Mouse (Mus musculus): ENCODE measurements at regions not wholly inside any gene's neighbourhood (a gene's known extent, or its start where the extent isn't known, plus 50 kb on each side); places are given as distances from the start of the nearest gene placed in this dataset.
A peak's percentile ranks its signal among the peaks of the same experiment; 100 is the strongest.

- no peaks in the 10 kb centered on the region for H3K36me3 ChIP-seq (ENCODE audit: control insufficient read depth, insufficient read depth, low read length)
- H3K4me3 ChIP-seq (replicated peaks; ENCODE audit: low read length) = no peak overlapping the region
- 85% methylated on average over 9 of the region's 9 CpGs for WGBS
- H3K27me3 ChIP-seq (ENCODE audit: control insufficient read depth, insufficient read depth, low read length) = no peaks in the 10 kb centered on the region
- no peaks in the 10 kb centered on the region for H3K9me3 ChIP-seq (replicated peaks; ENCODE audit: control insufficient read depth, low read length)
- no peak overlapping the region for H3K4me2 ChIP-seq (ENCODE audit: low read depth, low read length)
- no peak overlapping the region for H3K9ac ChIP-seq (ENCODE audit: low read length)
- no peak for ATAC-seq (ENCODE audit: insufficient read depth, low FRiP score)
- H3K27ac ChIP-seq (ENCODE audit: low read length) = no peak overlapping the region
- 0 out of 2 replicates have a peak, but pooled peaks cover 2% of the 10 kb centered on the region for H3K4me1 ChIP-seq (ENCODE audit: control insufficient read depth, insufficient read depth, low read length)
Measured at GRCm38 (mm10) chr10:66854895-66855294, 241.0 kb upstream of the Jmjd1c start.

- 85% methylated on average over 7 of the region's 7 CpGs for WGBS
- no peak overlapping the region for H3K4me3 ChIP-seq (replicated peaks; ENCODE audit: low read length)
- 0 out of 2 replicates have a peak, but pooled peaks cover 2% of the 10 kb centered on the region for H3K4me1 ChIP-seq (ENCODE audit: control insufficient read depth, insufficient read depth, low read length)
- no peak overlapping the region for H3K27ac ChIP-seq (ENCODE audit: low read length)
- H3K9ac ChIP-seq (ENCODE audit: low read length) = no peak overlapping the region
- no peak overlapping the region for H3K4me2 ChIP-seq (ENCODE audit: low read depth, low read length)
- no peaks in the 10 kb centered on the region for H3K36me3 ChIP-seq (ENCODE audit: control insufficient read depth, insufficient read depth, low read length)
- no peak for ATAC-seq (ENCODE audit: insufficient read depth, low FRiP score)
- no peaks in the 10 kb centered on the region for H3K27me3 ChIP-seq (ENCODE audit: control insufficient read depth, insufficient read depth, low read length)
- no peaks in the 10 kb centered on the region for H3K9me3 ChIP-seq (replicated peaks; ENCODE audit: control insufficient read depth, low read length)
Measured at GRCm38 (mm10) chr10:66857330-66857729, 238.6 kb upstream of the Jmjd1c start.

GRCm38 (mm10) chr10:66861421-66861820, 234.5 kb upstream of the Jmjd1c start:
- WGBS = 54% methylated on average over 1 of the region's 1 CpGs
- Histone ChIP-seq H3K27ac (ENCODE audit: low read length) (no peak overlapping the region), H3K9ac (ENCODE audit: low read length) (no peak overlapping the region), H3K4me3 (replicated peaks; ENCODE audit: low read length) (no peak overlapping the region), H3K4me1 (ENCODE audit: control insufficient read depth, insufficient read depth, low read length) (no peaks in the 10 kb centered on the region), H3K4me2 (ENCODE audit: low read depth, low read length) (no peak overlapping the region), H3K36me3 (ENCODE audit: control insufficient read depth, insufficient read depth, low read length) (no peaks in the 10 kb centered on the region), H3K27me3 (ENCODE audit: control insufficient read depth, insufficient read depth, low read length) (no peaks in the 10 kb centered on the region), H3K9me3 (replicated peaks; ENCODE audit: control insufficient read depth, low read length) (no peaks in the 10 kb centered on the region)
- no peak for ATAC-seq (ENCODE audit: insufficient read depth, low FRiP score)

DNA sequence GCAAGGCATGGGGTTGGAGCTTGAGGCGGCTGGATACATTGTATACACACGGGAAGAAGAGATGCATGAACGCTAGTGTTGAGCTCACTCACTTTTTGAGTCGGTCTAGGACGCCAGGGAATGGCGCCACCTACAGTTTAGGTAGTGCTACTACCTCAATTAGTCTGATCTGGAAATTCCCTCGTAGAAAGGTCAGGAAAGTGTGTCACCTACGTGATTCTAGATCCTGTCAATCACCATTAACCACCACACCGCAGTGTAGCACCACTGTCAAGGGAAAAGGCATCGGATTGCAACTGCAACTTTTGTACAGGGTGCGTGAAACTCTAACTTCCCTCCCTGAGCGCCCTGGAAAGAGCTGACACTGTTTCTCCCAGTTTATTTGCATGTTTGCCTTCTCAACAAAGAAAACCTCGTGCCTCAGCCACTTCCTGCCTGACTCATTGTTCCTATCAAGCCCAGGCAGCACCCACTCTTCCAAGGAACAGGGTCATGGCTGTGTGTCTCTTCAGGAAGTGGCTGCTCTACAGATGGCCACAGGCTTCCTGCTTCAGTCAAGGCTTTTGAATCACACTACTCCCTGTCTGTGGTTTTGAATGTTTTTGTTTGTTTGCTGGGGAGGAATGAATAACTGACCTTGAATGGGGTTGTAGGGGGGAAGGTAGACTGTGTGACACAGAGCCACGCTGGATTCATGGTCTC, 231.6 kb upstream of the Jmjd1c start:
- Histone ChIP-seq H3K27me3 (ENCODE audit: control insufficient read depth, insufficient read depth, low read length) (no peaks in the 10 kb centered on the region), H3K4me2 (ENCODE audit: low read depth, low read length) (no peak overlapping the region), H3K36me3 (ENCODE audit: control insufficient read depth, insufficient read depth, low read length) (no peaks in the 10 kb centered on the region), H3K4me1 (ENCODE audit: control insufficient read depth, insufficient read depth, low read length) (no peaks in the 10 kb centered on the region), H3K9me3 (replicated peaks; ENCODE audit: control insufficient read depth, low read length) (no peaks in the 10 kb centered on the region), H3K27ac (ENCODE audit: low read length) (peak overlapping the region; percentile 32), H3K9ac (ENCODE audit: low read length) (no peak overlapping the region), H3K4me3 (replicated peaks; ENCODE audit: low read length) (no peak overlapping the region)
- peak; percentile 70 for ATAC-seq (ENCODE audit: insufficient read depth, low FRiP score)
- WGBS = 59% methylated on average over 14 of the region's 14 CpGs

DNA sequence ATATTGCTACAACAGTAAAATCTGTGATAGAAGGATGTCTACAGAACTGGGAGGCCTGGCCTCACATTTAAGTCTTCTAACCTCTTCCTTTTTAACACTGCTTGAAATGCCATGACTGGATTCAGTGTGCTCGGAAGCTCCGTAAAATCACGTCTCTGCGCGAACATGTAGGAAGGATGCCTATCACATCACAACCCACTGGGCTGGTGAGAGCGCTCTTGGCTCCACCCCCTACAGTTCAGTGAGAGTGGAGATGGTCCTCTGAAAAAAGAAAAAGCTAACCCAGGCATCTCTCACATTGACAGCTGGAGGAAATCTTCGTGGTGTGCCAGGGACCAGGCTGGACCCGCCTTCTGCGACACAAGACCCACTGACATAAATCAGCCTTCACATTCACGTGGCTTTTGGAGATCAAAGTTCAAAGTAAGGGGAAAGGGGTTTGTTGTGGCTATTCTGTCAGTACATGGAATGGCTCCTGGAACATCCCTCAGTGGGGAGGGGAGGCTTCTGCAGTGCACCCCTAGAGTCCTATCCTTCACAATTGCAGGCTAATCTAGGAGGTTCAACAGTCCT, 230.8 kb upstream of the Jmjd1c start:
- H3K9ac ChIP-seq (ENCODE audit: low read length) = no peak overlapping the region
- whole genome bisulfite sequencing = 66% methylated on average over 10 of the region's 10 CpGs
- ATAC-seq (ENCODE audit: insufficient read depth, low FRiP score) = no peak

DNA sequence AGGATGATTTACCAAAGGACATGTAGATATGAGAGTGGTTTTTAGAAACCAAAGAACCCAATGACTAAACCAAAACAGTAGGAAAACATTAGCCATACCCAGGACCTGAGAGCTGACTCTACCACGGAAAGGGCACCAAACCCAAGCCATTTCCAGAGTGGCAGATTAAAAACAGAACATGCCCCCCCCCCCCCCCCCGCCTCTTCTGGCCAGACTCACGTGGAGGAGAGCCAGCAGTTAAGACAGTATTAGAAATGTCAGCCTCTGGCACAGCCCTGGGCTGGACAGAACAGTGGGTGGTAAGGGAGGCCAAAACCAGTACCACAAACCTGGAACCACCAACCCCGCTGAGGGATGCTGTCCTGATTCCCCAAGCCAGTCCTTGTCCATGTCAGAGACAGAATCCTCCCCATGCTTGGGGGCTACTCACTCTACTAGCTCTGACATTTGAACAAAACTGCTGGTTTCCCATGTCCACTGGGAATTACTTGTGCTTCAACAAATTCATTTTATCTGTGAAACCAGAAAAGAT, 224.7 kb upstream of the Jmjd1c start:
- Histone ChIP-seq H3K9ac (ENCODE audit: low read length) (no peak overlapping the region), H3K9me3 (replicated peaks; ENCODE audit: control insufficient read depth, low read length) (no peaks in the 10 kb centered on the region), H3K36me3 (ENCODE audit: control insufficient read depth, insufficient read depth, low read length) (no peaks in the 10 kb centered on the region), H3K27me3 (ENCODE audit: control insufficient read depth, insufficient read depth, low read length) (no peaks in the 10 kb centered on the region), H3K4me2 (ENCODE audit: low read depth, low read length) (no peak overlapping the region), H3K4me3 (replicated peaks; ENCODE audit: low read length) (no peak overlapping the region), H3K4me1 (ENCODE audit: control insufficient read depth, insufficient read depth, low read length) (no peaks in the 10 kb centered on the region), H3K27ac (ENCODE audit: low read length) (no peak overlapping the region)
- ATAC-seq (ENCODE audit: insufficient read depth, low FRiP score) = no peak
- WGBS = 79% methylated on average over 4 of the region's 4 CpGs

More for the DNA sequence above, 230.8 kb upstream of the Jmjd1c start:
- H3K4me2 ChIP-seq (ENCODE audit: low read depth, low read length) = no peak overlapping the region
- no peaks in the 10 kb centered on the region for H3K9me3 ChIP-seq (replicated peaks; ENCODE audit: control insufficient read depth, low read length)
- H3K36me3 ChIP-seq (ENCODE audit: control insufficient read depth, insufficient read depth, low read length) = no peaks in the 10 kb centered on the region
- H3K4me3 ChIP-seq (replicated peaks; ENCODE audit: low read length) = no peak overlapping the region
- no peak overlapping the region for H3K27ac ChIP-seq (ENCODE audit: low read length)
- no peaks in the 10 kb centered on the region for H3K27me3 ChIP-seq (ENCODE audit: control insufficient read depth, insufficient read depth, low read length)
- no peaks in the 10 kb centered on the region for H3K4me1 ChIP-seq (ENCODE audit: control insufficient read depth, insufficient read depth, low read length)

DNA sequence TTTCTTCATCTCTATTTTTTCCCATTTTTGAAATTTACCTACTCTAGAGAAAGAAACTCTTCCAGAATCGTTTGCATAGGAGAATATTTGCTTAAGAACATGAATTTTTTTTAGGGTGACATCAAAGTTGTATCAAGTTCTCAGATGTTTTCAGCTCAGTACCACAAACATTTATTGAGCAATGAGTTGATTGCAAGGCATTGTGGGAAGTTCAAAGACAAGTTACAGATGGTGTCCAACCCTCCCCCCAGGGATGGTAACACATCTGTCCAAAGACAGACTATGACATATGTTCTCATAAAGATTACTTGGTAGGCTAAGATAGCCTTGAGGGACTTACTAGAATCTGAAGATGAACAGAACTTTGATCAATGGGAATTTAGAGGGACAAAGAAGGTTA, 224.3 kb upstream of the Jmjd1c start:
- H3K36me3 ChIP-seq (ENCODE audit: control insufficient read depth, insufficient read depth, low read length) = no peaks in the 10 kb centered on the region
- H3K27me3 ChIP-seq (ENCODE audit: control insufficient read depth, insufficient read depth, low read length) = no peaks in the 10 kb centered on the region
- no peak overlapping the region for H3K4me2 ChIP-seq (ENCODE audit: low read depth, low read length)
- no peak overlapping the region for H3K9ac ChIP-seq (ENCODE audit: low read length)
- no peak for ATAC-seq (ENCODE audit: insufficient read depth, low FRiP score)
- H3K4me3 ChIP-seq (replicated peaks; ENCODE audit: low read length) = no peak overlapping the region
- no peaks in the 10 kb centered on the region for H3K9me3 ChIP-seq (replicated peaks; ENCODE audit: control insufficient read depth, low read length)
- no peak overlapping the region for H3K27ac ChIP-seq (ENCODE audit: low read length)
- H3K4me1 ChIP-seq (ENCODE audit: control insufficient read depth, insufficient read depth, low read length) = no peaks in the 10 kb centered on the region
- 69% methylated on average over 1 of the region's 1 CpGs for WGBS

- no peak overlapping the region for H3K27ac ChIP-seq (ENCODE audit: low read length)
- ATAC-seq (ENCODE audit: insufficient read depth, low FRiP score) = no peak
- H3K9ac ChIP-seq (ENCODE audit: low read length) = no peak overlapping the region
- no peaks in the 10 kb centered on the region for H3K27me3 ChIP-seq (ENCODE audit: control insufficient read depth, insufficient read depth, low read length)
- no peaks in the 10 kb centered on the region for H3K9me3 ChIP-seq (replicated peaks; ENCODE audit: control insufficient read depth, low read length)
- H3K36me3 ChIP-seq (ENCODE audit: control insufficient read depth, insufficient read depth, low read length) = no peaks in the 10 kb centered on the region
- H3K4me1 ChIP-seq (ENCODE audit: control insufficient read depth, insufficient read depth, low read length) = no peaks in the 10 kb centered on the region
- H3K4me3 ChIP-seq (replicated peaks; ENCODE audit: low read length) = no peak overlapping the region
- 86% methylated on average over 4 of the region's 4 CpGs for WGBS
- no peak overlapping the region for H3K4me2 ChIP-seq (ENCODE audit: low read depth, low read length)
Measured at GRCm38 (mm10) chr10:66873468-66873867, 222.5 kb upstream of the Jmjd1c start.

DNA sequence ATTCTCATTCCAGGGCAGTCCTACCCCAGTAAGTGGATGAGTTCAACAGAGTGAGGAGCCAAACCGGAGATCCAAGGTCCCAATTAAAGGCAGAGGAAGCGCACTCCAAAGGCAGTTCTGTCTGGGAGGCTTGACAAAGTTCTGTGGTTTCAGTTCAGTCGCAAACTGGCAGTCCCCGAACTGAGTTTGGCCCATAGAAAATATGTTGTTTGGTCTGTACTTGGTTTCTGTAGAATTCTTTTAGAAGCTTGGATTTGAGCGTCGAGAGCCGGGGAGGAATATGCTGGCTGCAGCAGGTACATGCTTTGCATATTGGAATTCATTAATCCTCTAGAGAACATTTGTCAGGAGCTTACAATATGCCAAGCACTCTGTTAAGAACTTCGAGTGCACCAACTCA, 216.9 kb upstream of the Jmjd1c start:
- WGBS = 81% methylated on average over 8 of the region's 8 CpGs
- no peaks in the 10 kb centered on the region for H3K27me3 ChIP-seq (ENCODE audit: control insufficient read depth, insufficient read depth, low read length)
- no peaks in the 10 kb centered on the region for H3K9me3 ChIP-seq (replicated peaks; ENCODE audit: control insufficient read depth, low read length)
- no peaks in the 10 kb centered on the region for H3K36me3 ChIP-seq (ENCODE audit: control insufficient read depth, insufficient read depth, low read length)
- no peak overlapping the region for H3K4me3 ChIP-seq (replicated peaks; ENCODE audit: low read length)
- H3K4me2 ChIP-seq (ENCODE audit: low read depth, low read length) = no peak overlapping the region
- no peaks in the 10 kb centered on the region for H3K4me1 ChIP-seq (ENCODE audit: control insufficient read depth, insufficient read depth, low read length)
- no peak overlapping the region for H3K27ac ChIP-seq (ENCODE audit: low read length)
- H3K9ac ChIP-seq (ENCODE audit: low read length) = no peak overlapping the region
- no peak for ATAC-seq (ENCODE audit: insufficient read depth, low FRiP score)
